Mouse (Mus musculus) inflammation-experienced regulatory T-cells, adult 6 months (primary cell): ENCODE data around the gene Atf6. TPM values are rescaled to one million over a fixed set of nuclear protein-coding genes. Genes with fewer than 3 reads are reported as not detected.

ENCODE experiments used
- ATAC-seq: one replicate; pipeline ENCODE4 v1.8.0; 2017
- polyA plus RNA-seq, 3 experiments: library from polyadenylated mRNA; unstranded; fragments of 100-300 nt; shearing (Covaris generic); gene quantifications; one replicate each; pipeline ENCODE4 v1.2.1; 2017

Atf6 gene
- polyA plus RNA-seq, result 10 to 100 TPM in 1 of 3 experiments, 1 to 10 TPM in 2; 7.0 to 10.8 (median 9.6) TPM

DNA sequence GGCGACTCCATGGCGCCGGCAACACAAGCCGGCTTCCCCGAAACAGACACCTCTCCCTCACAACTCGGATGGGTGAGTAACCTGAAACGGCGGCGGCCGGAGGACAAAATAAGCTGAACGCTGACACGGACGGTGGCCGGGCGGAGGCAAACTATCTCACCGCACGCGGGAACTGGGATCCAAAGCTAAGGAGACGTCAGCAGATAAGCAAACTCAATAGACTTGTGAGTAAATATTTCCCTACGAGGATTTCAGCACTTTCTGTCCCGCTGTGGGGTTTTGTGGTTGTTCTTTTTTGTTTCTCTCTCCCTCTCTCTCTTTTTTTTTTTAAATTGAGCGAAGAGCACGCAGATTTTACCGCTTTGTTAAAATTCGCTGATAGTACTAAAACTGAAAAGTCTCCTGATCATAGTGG is at the start of gene Atf6:
TSS of gene Atf6 (minus strand) at position 81 of the 415 bp plus-strand sequence.
- ATAC-seq, result peak; percentile 53

GRCm38 (mm10) chr1:170915657-170916056 is 48.1 kb upstream of the Atf6 start:
- ATAC-seq, result no peak

DNA sequence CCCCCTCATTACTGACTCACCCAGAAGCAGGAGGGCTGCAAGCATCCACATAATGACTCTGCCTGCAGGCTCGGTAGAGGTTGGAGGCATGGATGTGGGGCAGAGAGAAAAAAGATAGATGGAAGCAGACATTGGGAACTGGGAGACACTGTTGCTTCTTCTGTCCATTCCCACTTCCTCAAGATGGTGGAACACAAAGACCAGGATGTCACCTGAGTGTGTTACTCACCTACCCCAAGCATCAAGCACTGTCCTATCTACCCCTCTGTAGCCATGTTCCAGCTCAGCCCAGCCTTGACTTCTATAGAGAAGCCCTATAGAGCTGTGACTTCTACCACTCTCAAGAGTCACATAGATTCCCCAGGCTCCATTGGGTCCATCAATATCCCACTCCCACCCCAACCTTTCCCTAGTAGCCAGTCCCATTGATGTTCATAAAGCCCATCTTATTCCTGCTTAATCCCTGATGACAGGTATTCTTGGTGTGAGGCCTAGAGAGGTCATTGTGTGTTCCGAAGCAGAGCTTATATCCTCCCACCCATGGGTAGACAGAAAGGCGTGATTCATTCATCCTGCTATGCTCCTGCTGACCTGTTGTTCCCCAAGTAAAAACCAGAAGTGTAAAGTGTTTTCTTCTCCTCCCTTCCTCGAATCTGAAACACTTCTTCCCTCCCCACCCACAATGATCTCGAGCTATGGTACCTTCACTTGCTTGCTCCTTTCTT is 45.5 kb upstream of the Atf6 start, which contains the start of gene Fcrlb:
TSS of gene Fcrlb (minus strand) at position 51 of the 725 bp plus-strand sequence.
- ATAC-seq, result no peak

GRCm38 (mm10) chr1:170911907-170912660 is 44.5 kb upstream of the Atf6 start:
- no peak for ATAC-seq

DNA sequence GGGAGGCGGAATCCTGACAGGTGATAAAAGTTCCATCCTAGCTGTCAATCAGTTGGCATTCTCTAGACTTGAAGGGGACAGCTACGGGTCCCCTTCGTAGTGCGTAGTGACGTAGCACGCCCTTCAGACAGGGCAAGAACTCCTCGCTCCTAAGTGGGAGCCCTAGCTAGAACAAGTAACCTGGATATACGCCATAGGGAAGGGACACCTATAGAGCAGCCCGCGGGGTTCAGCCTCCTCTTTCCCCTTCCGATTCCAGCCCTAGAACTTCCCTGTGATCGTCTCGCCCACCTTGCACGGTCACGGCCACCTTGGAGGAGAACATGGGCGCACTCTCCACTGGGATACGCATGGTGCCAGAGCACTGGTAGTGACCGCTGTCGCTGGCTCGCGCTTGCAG is 40.8 kb upstream of the Atf6 start:
- ATAC-seq, result no peak

GRCm38 (mm10) chr1:170907456-170908191 is 40.1 kb upstream of the Atf6 start:
- no peak for ATAC-seq

DNA sequence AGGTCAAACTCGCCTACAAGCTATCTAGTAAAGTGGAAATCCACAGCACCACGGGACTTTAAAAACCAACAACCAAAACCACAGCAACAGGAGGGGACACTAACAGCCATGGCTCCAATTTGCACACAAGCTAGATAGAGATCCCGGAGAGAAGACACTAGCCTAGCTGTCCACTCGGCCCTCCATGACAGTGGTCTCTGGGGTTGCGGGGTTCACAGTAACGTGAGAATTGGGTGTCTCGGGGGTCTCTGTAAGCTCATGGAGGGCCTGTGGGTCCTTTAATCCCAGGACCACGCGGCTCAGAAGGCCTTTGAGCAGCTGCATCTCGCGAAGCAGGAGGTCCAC is 39.5 kb upstream of the Atf6 start:
- ATAC-seq, result no peak

DNA sequence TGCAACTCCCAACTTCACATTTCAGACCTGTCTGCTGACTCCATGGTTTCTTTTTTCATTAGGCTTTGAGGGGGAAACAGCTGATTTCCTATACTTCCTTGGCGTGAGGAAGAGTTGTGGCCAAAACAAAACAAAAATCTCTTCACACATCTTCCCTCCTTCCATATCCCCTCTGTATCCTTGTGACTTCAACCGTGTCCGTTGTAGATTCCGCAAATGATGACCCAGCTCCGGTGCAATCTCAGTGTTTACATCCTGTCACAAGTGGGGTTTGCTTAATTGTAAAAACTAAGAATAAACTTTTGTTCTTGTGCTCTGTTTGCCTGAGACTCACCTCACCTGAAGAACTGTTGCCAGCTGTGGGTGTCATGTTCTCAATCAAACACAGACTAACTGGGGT is 35.9 kb upstream of the Atf6 start:
- ATAC-seq, result no peak

- peak; percentile 67 for ATAC-seq
These were observed 34.1 kb upstream of the Atf6 start for GRCm38 (mm10) chr1:170901536-170902238.

GRCm38 (mm10) chr1:170900799-170901467 is 33.4 kb upstream of the Atf6 start:
- ATAC-seq, result peak; percentile 55

GRCm38 (mm10) chr1:170898413-170899075 is 31.0 kb upstream of the Atf6 start:
- ATAC-seq, result no peak

DNA sequence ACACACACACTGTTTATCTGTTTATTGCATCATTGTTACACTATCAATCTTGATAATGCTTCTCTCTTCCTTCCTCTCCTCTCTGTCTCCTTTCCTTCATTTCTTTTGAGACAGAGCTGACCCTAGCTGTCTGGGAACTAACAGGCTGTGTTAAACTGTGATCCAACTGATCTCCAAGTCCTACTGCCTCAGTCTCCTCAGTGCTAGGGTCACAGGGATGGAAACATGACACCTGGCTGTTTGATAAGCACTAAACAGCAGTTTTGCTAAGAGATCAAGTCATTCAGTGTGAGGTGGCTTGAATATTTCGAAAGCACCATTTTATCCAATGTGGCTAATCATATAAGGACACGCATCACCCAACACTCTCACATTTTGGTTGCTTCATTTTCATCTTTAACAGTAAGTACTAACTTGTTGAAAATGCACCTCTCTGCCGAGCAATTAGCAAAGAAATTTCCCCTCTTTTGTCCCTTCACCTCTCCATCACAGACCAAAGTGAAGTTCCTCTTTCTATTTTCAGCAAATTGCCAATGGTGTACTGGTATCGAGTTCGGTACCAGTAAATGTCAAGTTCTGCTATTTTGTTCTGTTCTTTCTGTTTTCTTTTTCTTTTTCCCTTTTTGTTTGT is 29.2 kb upstream of the Atf6 start:
- ATAC-seq, result no peak

GRCm38 (mm10) chr1:170894603-170895602 is 27.3 kb upstream of the Atf6 start:
- peak; percentile 71 for ATAC-seq

DNA sequence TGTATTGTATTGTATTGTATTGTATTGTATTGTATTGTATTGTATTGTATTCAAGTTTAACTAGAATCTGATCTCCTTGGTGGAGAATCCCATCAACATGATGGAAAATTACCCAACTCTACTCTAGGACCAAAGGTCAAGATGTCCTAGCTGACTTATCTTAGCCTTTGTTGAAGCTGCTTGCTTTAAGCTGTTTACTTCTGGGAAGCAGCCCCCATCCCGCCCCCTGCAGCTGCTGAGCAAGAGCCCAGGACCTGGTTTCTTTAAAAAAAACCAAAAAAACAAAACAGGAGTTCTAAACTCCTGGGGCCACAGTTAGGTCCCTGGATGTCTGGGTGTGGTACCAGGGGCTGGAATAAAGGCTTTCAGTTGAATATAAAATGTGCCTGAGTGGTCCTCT is 24.7 kb upstream of the Atf6 start:
- no peak for ATAC-seq

GRCm38 (mm10) chr1:170891646-170892045 is 24.1 kb upstream of the Atf6 start:
- ATAC-seq, result no peak

- ATAC-seq, result no peak
These were observed 21.7 kb upstream of the Atf6 start for GRCm38 (mm10) chr1:170889310-170889709.

DNA sequence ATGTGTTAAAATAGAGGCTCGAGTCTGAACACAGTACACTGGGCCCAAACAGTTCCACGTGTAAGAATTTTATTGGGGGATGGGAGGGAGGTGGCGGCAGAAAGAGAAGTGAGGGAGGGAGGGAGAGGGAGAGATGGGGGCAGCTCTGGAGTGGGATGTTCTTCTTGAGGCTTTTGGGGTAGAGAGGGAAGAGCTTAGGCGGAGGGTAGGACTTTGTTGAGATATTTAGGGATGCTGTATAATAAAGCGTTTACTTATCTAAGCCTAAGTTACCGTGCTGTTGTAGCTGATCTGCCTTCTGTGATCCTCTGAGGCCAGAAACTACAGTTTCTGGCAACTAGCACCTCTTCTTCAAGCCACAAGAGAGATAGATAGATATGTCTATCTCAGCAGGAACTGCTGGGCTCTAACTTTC is 18.5 kb upstream of the Atf6 start:
- no peak for ATAC-seq

DNA sequence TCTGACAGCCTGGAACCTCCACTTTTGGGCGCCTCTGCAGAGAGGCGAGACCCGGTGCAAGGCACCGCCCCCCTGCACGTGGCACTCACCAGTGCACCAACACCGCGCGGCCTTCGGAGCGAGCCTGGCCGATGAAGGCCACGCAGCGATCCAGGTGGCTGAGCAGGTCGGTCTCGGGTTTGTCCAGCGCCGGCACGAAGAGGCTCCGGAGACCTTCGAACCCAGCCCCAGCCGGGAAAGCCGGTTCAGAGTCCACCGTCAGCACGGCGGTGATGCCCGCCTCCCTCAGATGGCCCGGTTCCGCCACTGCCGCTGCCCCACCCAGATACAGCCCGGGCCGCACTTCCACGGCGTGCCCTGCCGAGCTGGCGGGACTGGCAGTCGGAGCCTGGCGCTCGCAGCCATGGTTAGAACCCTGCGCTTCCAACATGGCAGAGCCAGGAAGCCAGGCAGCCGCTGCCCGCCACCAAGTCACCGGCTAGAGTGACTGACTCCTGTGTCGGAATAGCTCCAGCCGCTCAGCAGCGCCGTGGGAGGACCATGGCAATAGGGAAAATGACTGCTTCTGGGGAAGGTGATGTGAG is 17.5 kb upstream of the Atf6 start, which contains the start of the genes Gm26620 and Dusp12:
TSS of gene Gm26620 (plus strand) at position 88 of the 584 bp plus-strand sequence.
TSS of gene Dusp12 (minus strand) at position 563 of the 584 bp plus-strand sequence.
- peak; percentile 97 for ATAC-seq

DNA sequence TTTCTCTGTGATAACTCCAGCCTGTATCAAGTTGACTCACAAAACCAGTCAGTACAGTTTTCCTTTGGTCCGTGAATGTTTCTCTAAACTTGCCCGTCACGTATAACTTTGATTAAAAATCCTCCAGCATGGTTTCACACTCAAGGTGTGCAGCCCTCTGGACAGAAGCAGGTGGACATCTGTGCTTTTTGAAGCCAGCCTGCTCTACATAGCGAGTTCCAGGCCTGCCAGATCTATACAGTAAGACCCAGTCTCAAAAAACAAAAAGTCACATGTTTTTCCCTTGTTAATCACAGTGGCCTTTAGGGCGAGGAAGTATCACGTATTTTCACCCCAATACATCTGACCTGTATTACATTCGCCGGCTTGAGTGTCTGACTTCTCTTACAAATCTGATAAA is 16.8 kb upstream of the Atf6 start:
- ATAC-seq, result no peak
